Mouse (Mus musculus) neural tube, embryonic 13.5 days (tissue): ENCODE results near the gene Lgals7. TPM values are rescaled to one million over a fixed set of nuclear protein-coding genes. Genes with fewer than 3 reads are reported as not detected.

Source experiments
- ATAC-seq: fragments of 200-750 bp; cut with Nextera tagmentation; 2 replicates; pipeline ENCODE4 v1.8.0; 2017; ENCODE audit warnings: low read depth, mild to moderate bottlenecking, moderate TSS enrichment, moderate library complexity
- H3K27ac ChIP-seq: fragments of 300-500 bp; sonication (generic); replicated peaks from 2 replicates; pipeline ENCODE4 v1.5.1; 2015; ENCODE audit warnings: moderate library complexity, mild to moderate bottlenecking, inconsistent platforms
- H3K27me3 ChIP-seq: fragments of 300-500 bp; sonication (generic); 2 replicates; pipeline ENCODE4 v1.6.1; 2015; ENCODE audit warnings: mild to moderate bottlenecking, inconsistent platforms
- H3K36me3 ChIP-seq: fragments of 300-500 bp; sonication (generic); 2 replicates; pipeline ENCODE4 v1.6.1; 2015; ENCODE audit warnings: mild to moderate bottlenecking, inconsistent platforms
- H3K4me1 ChIP-seq: fragments of 300-500 bp; sonication (generic); replicated peaks from 2 replicates; pipeline ENCODE4 v1.6.1; 2015; ENCODE audit warnings: inconsistent platforms
- H3K4me2 ChIP-seq: fragments of 300-500 bp; sonication (generic); 2 replicates; pipeline ENCODE4 v1.6.1; 2015; ENCODE audit warnings: inconsistent platforms, mild to moderate bottlenecking, moderate library complexity
- H3K4me3 ChIP-seq: fragments of 300-500 bp; sonication (generic); 2 replicates; pipeline ENCODE4 v1.5.1; 2015; ENCODE audit warnings: mild to moderate bottlenecking, inconsistent platforms
- H3K9ac ChIP-seq: fragments of 300-500 bp; sonication (generic); 2 replicates; pipeline ENCODE4 v1.6.1; 2015; ENCODE audit warnings: moderate library complexity, mild to moderate bottlenecking, inconsistent platforms
- H3K9me3 ChIP-seq: fragments of 300-500 bp; sonication (generic); 2 replicates; pipeline ENCODE4 v1.6.1; 2016; ENCODE audit warnings: inconsistent platforms
- WGBS: fragments of 180-500 bp; shearing (Covaris S2); methylation state at CpG from one replicate; pipeline ENCODE4 v1.1.7; 2015; 5-methylcytosine and 5-hydroxymethylcytosine counted together
- polyA plus RNA-seq: library from polyadenylated mRNA; unstranded; fragments of >200 nt; fragmentation: Nextera tagmentation; extraction: Ambion mirVana; gene quantifications from 2 replicates; pipeline ENCODE4 v1.2.1, GENCODE M21; 2015

The Lgals7 gene
- polyA plus RNA-seq, result 4.5 and 6.1 TPM in 2 replicates

GRCm38 (mm10) chr7:28863540-28863939, at the start of gene Lgals7:
TSS of gene Lgals7 (plus strand) at chr7:28863853.
- no peak within 1 kb of the TSS for H3K9ac ChIP-seq
- H3K27ac ChIP-seq, result no peak within 1 kb of the TSS

GRCm38 (mm10) chr7:28814306-28815034, 49.2 kb upstream of the Lgals7 start:
- WGBS, result 90% methylated on average over 5 of the region's 5 CpGs
- Histone ChIP-seq H3K4me1 (peaks cover 75% of the 10 kb centered on the region), H3K36me3 (peaks cover 74% of the 10 kb centered on the region), H3K9ac (no peak overlapping the region; the same call in 1 of the 2 replicates), H3K4me2 (no peak overlapping the region), H3K9me3 (no peaks in the 10 kb centered on the region), H3K27me3 (no peaks in the 10 kb centered on the region), H3K27ac (no peak overlapping the region), H3K4me3 (no peak overlapping the region)
- no peak for ATAC-seq

More at GRCm38 (mm10) chr7:28863540-28863939, at the start of gene Lgals7:
- Histone ChIP-seq H3K36me3 (no peaks in the 10 kb centered on the region), H3K4me3 (no peak within 1 kb of the TSS), H3K27me3 (no peaks in the 10 kb centered on the region), H3K4me2 (0 out of 2 replicates have a peak within 1 kb of the TSS, but pooled peaks have one; percentile 2), H3K9me3 (no peaks in the 10 kb centered on the region), H3K4me1 (peaks cover 20% of the 10 kb centered on the region)
- ATAC-seq, result no peak
- 70% methylated on average over 6 of the region's 6 CpGs for WGBS

- H3K4me1 ChIP-seq, result peaks cover 83% of the 10 kb centered on the region
These were observed 48.4 kb upstream of the Lgals7 start for GRCm38 (mm10) chr7:28815230-28815629.

DNA sequence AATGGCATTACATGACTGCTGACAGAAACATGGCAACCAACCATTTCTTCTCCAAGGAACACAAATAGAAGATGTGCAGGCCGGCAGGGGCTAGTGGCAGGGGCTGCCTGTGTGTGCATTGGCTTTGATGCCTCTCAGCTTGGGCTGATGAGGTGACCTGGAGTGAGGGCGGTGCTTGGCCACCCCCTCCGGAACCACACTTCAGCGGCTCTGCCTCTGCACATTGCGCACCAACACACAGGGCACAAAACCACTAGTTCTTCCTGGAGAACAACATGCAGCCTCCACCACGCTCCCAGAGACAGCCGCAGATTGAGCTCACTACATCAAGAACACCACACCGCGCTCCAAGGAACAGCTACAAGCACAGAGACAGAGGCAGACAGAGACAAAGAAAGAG, 47.5 kb upstream of the Lgals7 start:
- peaks cover 92% of the 10 kb centered on the region for H3K4me1 ChIP-seq
- H3K4me3 ChIP-seq, result no peak overlapping the region
- H3K9me3 ChIP-seq, result no peaks in the 10 kb centered on the region
- H3K27me3 ChIP-seq, result no peaks in the 10 kb centered on the region
- H3K27ac ChIP-seq, result no peak overlapping the region
- peaks cover 91% of the 10 kb centered on the region for H3K36me3 ChIP-seq
- H3K4me2 ChIP-seq, result no peak overlapping the region
- ATAC-seq, result no peak
- WGBS, result 89% methylated on average over 9 of the region's 9 CpGs
- peak overlapping the region; percentile 31; the same call in 1 of the 2 replicates for H3K9ac ChIP-seq

More at GRCm38 (mm10) chr7:28815230-28815629, 48.4 kb upstream of the Lgals7 start:
- Histone ChIP-seq H3K9ac (0 out of 2 replicates have a peak overlapping the region, but pooled peaks have one; percentile 31), H3K4me2 (no peak overlapping the region), H3K27ac (no peak overlapping the region), H3K9me3 (no peaks in the 10 kb centered on the region), H3K36me3 (peaks cover 82% of the 10 kb centered on the region), H3K4me3 (no peak overlapping the region), H3K27me3 (no peaks in the 10 kb centered on the region)
- ATAC-seq, result no peak
- 90% methylated on average over 9 of the region's 9 CpGs for WGBS

DNA sequence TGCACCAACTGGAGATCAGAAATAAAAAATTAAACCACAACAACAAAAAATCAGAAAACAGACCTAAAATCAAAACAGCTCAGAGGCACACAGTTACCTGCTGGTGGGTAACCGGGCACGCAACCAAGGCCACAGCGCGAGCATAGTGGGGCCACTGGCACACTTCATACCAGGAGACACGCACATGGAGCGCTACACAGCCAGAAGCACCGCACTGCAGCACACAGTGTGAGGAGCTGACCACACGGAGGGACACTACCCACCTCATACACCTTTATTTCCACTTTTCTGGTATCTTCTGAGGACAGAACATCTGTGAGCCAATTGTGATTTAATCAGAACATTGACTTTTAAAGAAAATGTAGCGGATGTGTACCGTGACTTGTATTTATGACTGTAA, 46.7 kb upstream of the Lgals7 start:
- Histone ChIP-seq H3K36me3 (peaks cover 99% of the 10 kb centered on the region), H3K4me2 (no peak overlapping the region), H3K27ac (no peak overlapping the region), H3K9ac (peak overlapping the region; percentile 34; the same call in 1 of the 2 replicates), H3K4me3 (no peak overlapping the region), H3K27me3 (no peaks in the 10 kb centered on the region), H3K4me1 (peaks cover 93% of the 10 kb centered on the region), H3K9me3 (no peaks in the 10 kb centered on the region)
- 94% methylated on average over 10 of the region's 10 CpGs for WGBS
- no peak for ATAC-seq

DNA sequence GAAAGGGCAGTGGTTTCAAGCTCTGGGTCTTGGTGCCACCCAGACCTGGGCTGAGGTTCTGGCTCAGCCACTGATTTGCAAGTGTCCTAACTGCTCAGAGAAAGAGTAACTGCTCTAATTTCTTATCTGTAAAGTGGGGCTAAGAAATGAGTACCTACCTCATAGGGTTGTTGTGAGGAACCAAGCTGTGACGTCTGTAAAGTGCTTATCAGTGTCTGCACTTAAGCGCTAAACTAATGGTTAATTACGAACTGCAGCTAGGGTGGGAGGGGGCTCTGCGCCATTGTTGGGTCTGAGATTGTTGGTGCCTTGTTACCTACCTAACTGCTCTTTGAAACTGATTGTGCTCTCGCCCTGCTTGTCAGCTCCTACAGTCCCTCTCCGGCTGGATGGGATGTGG, 46.1 kb upstream of the Lgals7 start:
- Histone ChIP-seq H3K4me3 (no peak overlapping the region), H3K4me2 (no peak overlapping the region; the same call in 1 of the 2 replicates), H3K27me3 (no peaks in the 10 kb centered on the region), H3K27ac (no peak overlapping the region), H3K36me3 (peaks cover 100% of the 10 kb centered on the region), H3K4me1 (peaks cover 87% of the 10 kb centered on the region), H3K9me3 (no peaks in the 10 kb centered on the region), H3K9ac (peak overlapping the region; percentile 47; the same call in 1 of the 2 replicates)
- no peak for ATAC-seq
- WGBS, result 61% methylated on average over 6 of the region's 6 CpGs

DNA sequence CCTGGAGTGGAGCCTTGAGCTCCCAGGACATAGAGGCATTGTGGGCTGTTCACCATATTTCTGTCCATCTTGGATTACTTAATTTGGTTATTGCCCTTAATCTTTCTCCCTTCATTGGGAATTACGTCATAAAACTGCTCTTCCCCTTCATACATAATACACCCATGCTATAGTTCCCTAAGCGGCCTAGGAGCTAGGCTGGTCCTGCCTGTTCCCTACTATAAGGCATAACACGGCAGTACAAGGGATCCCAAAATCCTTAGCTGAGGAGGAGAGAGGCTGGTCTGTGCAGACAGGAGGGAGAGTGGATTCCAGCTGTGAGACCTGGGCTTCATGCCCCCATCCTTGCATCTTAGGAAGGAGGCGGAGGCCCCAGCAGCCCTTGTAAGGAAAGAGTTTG, 45.7 kb upstream of the Lgals7 start:
- H3K9ac ChIP-seq, result peak overlapping the region; percentile 47; the same call in 1 of the 2 replicates

DNA sequence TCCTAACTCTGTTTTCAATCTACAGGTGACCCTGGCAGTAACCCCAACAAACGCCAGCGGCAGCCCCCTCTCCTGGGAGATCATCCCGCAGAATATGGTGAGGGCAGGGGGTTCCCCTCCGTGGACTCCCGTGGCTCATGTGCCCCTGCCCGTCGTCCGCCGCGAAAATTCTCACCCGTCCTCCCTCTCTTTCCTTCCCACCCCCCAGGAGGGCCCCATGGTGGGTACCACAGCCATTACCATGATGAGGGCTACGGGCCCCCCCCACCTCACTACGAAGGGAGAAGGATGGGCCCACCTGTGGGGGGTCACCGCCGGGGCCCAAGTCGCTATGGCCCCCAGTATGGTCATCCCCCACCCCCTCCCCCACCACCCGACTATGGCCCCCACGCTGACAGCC, 45.2 kb upstream of the Lgals7 start:
- Histone ChIP-seq H3K36me3 (peaks cover 97% of the 10 kb centered on the region), H3K4me1 (peaks cover 79% of the 10 kb centered on the region), H3K27me3 (no peaks in the 10 kb centered on the region), H3K27ac (0 out of 2 replicates have a peak overlapping the region, but pooled peaks have one; percentile 2), H3K4me2 (no peak overlapping the region), H3K9me3 (no peaks in the 10 kb centered on the region), H3K4me3 (no peak overlapping the region), H3K9ac (no peak overlapping the region)
- no peak for ATAC-seq
- 83% methylated on average over 18 of the region's 18 CpGs for WGBS

More for the DNA sequence above, 45.7 kb upstream of the Lgals7 start:
- Histone ChIP-seq H3K4me1 (peaks cover 82% of the 10 kb centered on the region), H3K9me3 (no peaks in the 10 kb centered on the region), H3K27me3 (no peaks in the 10 kb centered on the region), H3K27ac (0 out of 2 replicates have a peak overlapping the region, but pooled peaks have one; percentile 2), H3K4me2 (no peak overlapping the region; the same call in 1 of the 2 replicates), H3K4me3 (no peak overlapping the region), H3K36me3 (peaks cover 100% of the 10 kb centered on the region)
- WGBS, result 83% methylated on average over 4 of the region's 4 CpGs
- no peak for ATAC-seq

- Histone ChIP-seq H3K27ac (no peak overlapping the region), H3K36me3 (peaks cover 92% of the 10 kb centered on the region), H3K9ac (no peak overlapping the region), H3K4me3 (no peak overlapping the region), H3K4me1 (peaks cover 79% of the 10 kb centered on the region), H3K9me3 (no peaks in the 10 kb centered on the region), H3K27me3 (no peaks in the 10 kb centered on the region), H3K4me2 (no peak overlapping the region)
- ATAC-seq, result no peak
- 90% methylated on average over 4 of the region's 4 CpGs for WGBS
These were observed 44.7 kb upstream of the Lgals7 start for GRCm38 (mm10) chr7:28818861-28819452.

DNA sequence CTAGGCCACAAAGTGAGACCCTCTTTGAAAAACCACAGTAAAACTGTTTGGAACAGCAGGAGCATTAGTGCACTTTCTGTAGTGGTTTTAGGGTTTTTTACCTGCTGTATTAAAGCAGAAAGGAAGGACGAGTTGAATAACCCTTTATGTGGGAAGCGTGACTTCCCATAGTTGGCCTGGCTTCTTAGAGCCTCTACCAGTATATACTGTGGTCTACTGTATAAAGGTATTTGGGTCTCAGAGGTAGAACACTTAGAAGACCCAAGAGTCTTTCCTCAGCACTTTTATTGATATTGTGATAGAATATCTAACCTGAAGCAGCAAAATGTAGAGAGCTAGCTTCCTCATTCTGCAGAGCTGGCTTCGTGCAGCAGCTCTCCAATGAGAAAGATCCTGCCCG, 44.1 kb upstream of the Lgals7 start:
- H3K9me3 ChIP-seq, result no peaks in the 10 kb centered on the region
- peaks cover 86% of the 10 kb centered on the region for H3K36me3 ChIP-seq
- H3K4me1 ChIP-seq, result peaks cover 80% of the 10 kb centered on the region
- WGBS, result 80% methylated on average over 4 of the region's 4 CpGs
- H3K4me2 ChIP-seq, result no peak overlapping the region
- H3K9ac ChIP-seq, result 0 out of 2 replicates have a peak overlapping the region, but pooled peaks have one; percentile 0
- H3K27me3 ChIP-seq, result no peaks in the 10 kb centered on the region
- H3K4me3 ChIP-seq, result no peak overlapping the region
- H3K27ac ChIP-seq, result peak overlapping the region; percentile 79
- ATAC-seq, result no peak

DNA sequence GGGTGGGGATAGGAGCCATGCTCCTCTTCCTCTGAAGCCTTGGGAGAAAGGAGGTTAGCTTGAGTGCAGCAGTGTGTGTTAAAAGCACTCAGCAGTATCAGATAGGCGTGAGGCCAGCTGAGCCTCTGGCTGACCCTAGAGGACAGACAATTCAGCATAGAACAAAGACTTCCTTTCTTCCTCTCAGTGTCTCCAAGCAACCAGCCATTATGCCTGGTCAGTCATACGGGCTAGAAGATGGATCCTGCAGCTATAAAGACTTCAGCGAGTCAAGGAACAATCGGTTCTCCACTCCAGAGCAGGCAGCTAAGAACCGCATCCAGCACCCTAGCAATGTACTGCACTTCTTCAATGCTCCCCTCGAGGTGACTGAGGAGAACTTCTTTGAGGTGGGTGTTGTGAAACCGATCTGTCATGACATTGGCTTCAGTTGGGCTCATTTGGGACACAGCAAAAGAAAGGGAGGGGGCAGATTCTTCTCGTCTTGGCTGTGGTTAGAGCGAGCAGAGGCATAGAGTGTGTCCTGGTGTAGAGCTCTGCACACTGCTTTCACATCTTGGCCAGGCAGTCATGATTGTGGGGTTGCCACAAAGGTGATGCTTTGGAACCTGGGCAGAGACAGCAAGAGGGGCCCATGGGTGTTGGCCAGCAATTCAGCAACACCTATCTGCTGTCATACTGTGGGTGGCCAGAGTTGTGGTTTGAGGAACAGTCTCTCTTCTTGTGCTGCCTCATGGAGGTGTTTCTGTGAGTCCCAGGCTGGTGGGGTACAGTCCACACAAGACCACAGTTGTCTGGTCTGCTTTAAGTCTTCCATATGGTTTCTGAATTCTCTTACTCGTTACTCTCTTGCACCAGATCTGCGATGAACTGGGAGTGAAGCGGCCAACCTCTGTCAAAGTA, 43.0 kb upstream of the Lgals7 start:
- peak; percentile 15; the same call in 1 of the 2 replicates for ATAC-seq
- H3K27me3 ChIP-seq, result no peaks in the 10 kb centered on the region
- 31% methylated on average over 12 of the region's 12 CpGs for WGBS
- H3K9ac ChIP-seq, result peak overlapping the region; percentile 41
- peak overlapping the region; percentile 79 for H3K27ac ChIP-seq
- H3K36me3 ChIP-seq, result peaks cover 75% of the 10 kb centered on the region
- peaks cover 76% of the 10 kb centered on the region for H3K4me1 ChIP-seq
- H3K9me3 ChIP-seq, result no peaks in the 10 kb centered on the region
- no peak overlapping the region for H3K4me3 ChIP-seq
- H3K4me2 ChIP-seq, result 0 out of 2 replicates have a peak overlapping the region, but pooled peaks have one; percentile 9
